ENCODE assay signal across 18 mouse cellular contexts in genomic region chr9:63182306-63182960, GRCm38 (mm10). TPM values are rescaled to one million over a fixed set of nuclear protein-coding genes. Genes with fewer than 3 reads are reported as not detected.
DNase-seq lines count a peak whose midpoint lies in the region; ATAC-seq and TF ChIP-seq lines count a peak whose summit lies in the region.
"Had no signal": no experiment of that assay in that cellular context is flagged by ENCODE, and none has a peak within 500 bp of the region (broad histone marks: within the 10 kb centered on the region; RNA-seq: fewer than 3 reads in every experiment).

No protein-coding gene starts in this region.

- H3K4me3 ChIP-seq in midbrain, embryonic 10.5 days, result peak overlapping the region; percentile 14; the same call in 1 of the 2 replicates
- no peak overlapping the region for H3K4me3 ChIP-seq in midbrain, embryonic 16.5 days (ENCODE audit: low read depth, low read length)
- H3K4me3 ChIP-seq in embryonic facial prominence, embryonic 14.5 days (ENCODE audit: low read depth, low read length), result no peak overlapping the region
- H3K4me3 ChIP-seq in forebrain, postnatal 0 days (ENCODE audit: low read depth, low read length), result no peak overlapping the region
- no peak overlapping the region for H3K4me3 ChIP-seq in neural tube, embryonic 13.5 days
- H3K4me3 ChIP-seq: embryonic facial prominence, embryonic 12.5 days; heart, adult 2 months; intestine, embryonic 15.5 days; limb, embryonic 12.5 days had no signal

- H3K27me3 ChIP-seq in midbrain, embryonic 10.5 days (ENCODE audit: low read depth, poor library complexity, severe bottlenecking), result peaks cover 94% of the 10 kb centered on the region
- H3K27me3 ChIP-seq in midbrain, embryonic 16.5 days (ENCODE audit: control insufficient read depth, insufficient read depth, low read depth, low read length), result peaks cover 9% of the 10 kb centered on the region
- no peaks in the 10 kb centered on the region for H3K27me3 ChIP-seq in embryonic facial prominence, embryonic 14.5 days (replicated peaks; ENCODE audit: control insufficient read depth, insufficient read depth, low read length)
- H3K27me3 ChIP-seq in forebrain, postnatal 0 days (ENCODE audit: insufficient read depth, low read length), result no peaks in the 10 kb centered on the region; the same call in 1 of the 2 replicates
- 0 out of 2 replicates have a peak, but pooled peaks cover 4% of the 10 kb centered on the region for H3K27me3 ChIP-seq in neural tube, embryonic 13.5 days
- H3K27me3 ChIP-seq: intestine, embryonic 15.5 days had no signal

- H3K36me3 ChIP-seq in midbrain, embryonic 10.5 days, result peaks cover 10% of the 10 kb centered on the region
- H3K36me3 ChIP-seq in midbrain, embryonic 16.5 days (ENCODE audit: control insufficient read depth, insufficient read depth, low read length), result no peaks in the 10 kb centered on the region
- peaks cover 22% of the 10 kb centered on the region; the same call in 1 of the 2 replicates for H3K36me3 ChIP-seq in embryonic facial prominence, embryonic 14.5 days (ENCODE audit: control insufficient read depth, insufficient read depth, low read length)
- H3K36me3 ChIP-seq in forebrain, postnatal 0 days (ENCODE audit: insufficient read depth), result 0 out of 2 replicates have a peak, but pooled peaks cover 5% of the 10 kb centered on the region
- 0 out of 2 replicates have a peak, but pooled peaks cover 6% of the 10 kb centered on the region for H3K36me3 ChIP-seq in neural tube, embryonic 13.5 days
- H3K36me3 ChIP-seq: intestine, embryonic 15.5 days had no signal

- H3K27ac ChIP-seq in midbrain, embryonic 10.5 days (replicated peaks), result peak overlapping the region; percentile 73
- no peak overlapping the region for H3K27ac ChIP-seq in midbrain, embryonic 16.5 days (ENCODE audit: low read length)
- no peak overlapping the region for H3K27ac ChIP-seq in embryonic facial prominence, embryonic 14.5 days (replicated peaks; ENCODE audit: low read depth, low read length)
- H3K27ac ChIP-seq in forebrain, postnatal 0 days (ENCODE audit: low read depth, low read length), result no peak overlapping the region
- H3K27ac ChIP-seq in neural tube, embryonic 13.5 days (replicated peaks), result peak overlapping the region; percentile 52
- H3K27ac ChIP-seq: embryonic facial prominence, embryonic 12.5 days; heart, adult 2 months; intestine, embryonic 15.5 days had no signal

- WGBS in midbrain, embryonic 10.5 days, result 9% methylated on average over 14 of the region's 14 CpGs
- 10% methylated on average over 14 of the region's 14 CpGs for WGBS in midbrain, embryonic 16.5 days
- WGBS in embryonic facial prominence, embryonic 14.5 days, result 35% methylated on average over 14 of the region's 14 CpGs
- WGBS in forebrain, postnatal 0 days, result 16% methylated on average over 14 of the region's 14 CpGs
- WGBS in neural tube, embryonic 13.5 days, result 18% methylated on average over 14 of the region's 14 CpGs

- H3K4me1 ChIP-seq in midbrain, embryonic 10.5 days, result peaks cover 59% of the 10 kb centered on the region
- peaks cover 25% of the 10 kb centered on the region for H3K4me1 ChIP-seq in midbrain, embryonic 16.5 days (ENCODE audit: control insufficient read depth, insufficient read depth, low read length)
- H3K4me1 ChIP-seq in embryonic facial prominence, embryonic 14.5 days (ENCODE audit: control insufficient read depth, insufficient read depth, low read length), result peaks cover 11% of the 10 kb centered on the region; the same call in 1 of the 2 replicates
- 0 out of 2 replicates have a peak, but pooled peaks cover 6% of the 10 kb centered on the region for H3K4me1 ChIP-seq in forebrain, postnatal 0 days (ENCODE audit: insufficient read depth)
- H3K4me1 ChIP-seq in neural tube, embryonic 13.5 days (replicated peaks), result peaks cover 64% of the 10 kb centered on the region

- H3K9ac ChIP-seq in midbrain, embryonic 16.5 days (ENCODE audit: low read depth, low read length), result no peak overlapping the region
- no peak overlapping the region for H3K9ac ChIP-seq in embryonic facial prominence, embryonic 14.5 days (ENCODE audit: low read depth, low read length)
- no peak overlapping the region for H3K9ac ChIP-seq in forebrain, postnatal 0 days
- H3K9ac ChIP-seq in neural tube, embryonic 13.5 days, result peak overlapping the region; percentile 17; the same call in 1 of the 2 replicates
- H3K9ac ChIP-seq: embryonic facial prominence, embryonic 12.5 days; intestine, embryonic 15.5 days; limb, embryonic 12.5 days had no signal

- H3K4me2 ChIP-seq in midbrain, embryonic 16.5 days (ENCODE audit: low read length), result no peak overlapping the region
- no peak overlapping the region for H3K4me2 ChIP-seq in embryonic facial prominence, embryonic 14.5 days (ENCODE audit: low read depth, low read length)
- no peak overlapping the region for H3K4me2 ChIP-seq in forebrain, postnatal 0 days (ENCODE audit: low read depth)
- 0 out of 2 replicates have a peak overlapping the region, but pooled peaks have one; percentile 4 for H3K4me2 ChIP-seq in neural tube, embryonic 13.5 days
- H3K4me2 ChIP-seq: embryonic facial prominence, embryonic 12.5 days; intestine, embryonic 15.5 days; limb, embryonic 12.5 days had no signal

- peak; percentile 63 for DNase-seq in midbrain, embryonic 10.5 days (ENCODE audit: low spot score)
- DNase-seq in embryonic facial prominence, embryonic 14.5 days (ENCODE audit: low spot score), result peak; percentile 61
- DNase-seq in forebrain, postnatal 0 days, result peak; percentile 49
- no peak for DNase-seq in spleen, adult 12 weeks (ENCODE audit: low spot score)
- DNase-seq in adrenal gland, adult (ENCODE audit: inconsistent age in 2 of 2, low spot score in 1 of 2), result no peak
- no peak for DNase-seq in layer of hippocampus, adult 9-11 months
- DNase-seq: adrenal gland, postnatal 25 days; cerebellum, adult 18-20 months; heart, adult 2 months; kidney, postnatal 4 days; lung, adult 2 months; thymus, adult 18-20 months had no signal

- TF ChIP-seq CTCF in forebrain, postnatal 0 days (IDR thresholded peaks at IDR 0.05; ENCODE audit: low read depth), result no peak

- H3K9me3 ChIP-seq in midbrain, embryonic 10.5 days (replicated peaks), result no peaks in the 10 kb centered on the region
- H3K9me3 ChIP-seq in midbrain, embryonic 16.5 days (replicated peaks; ENCODE audit: control insufficient read depth, low read length, poor library complexity, severe bottlenecking), result no peaks in the 10 kb centered on the region
- H3K9me3 ChIP-seq in embryonic facial prominence, embryonic 14.5 days (ENCODE audit: control insufficient read depth, low read length), result no peaks in the 10 kb centered on the region
- H3K9me3 ChIP-seq in forebrain, postnatal 0 days (ENCODE audit: low read length), result no peaks in the 10 kb centered on the region
- no peaks in the 10 kb centered on the region for H3K9me3 ChIP-seq in neural tube, embryonic 13.5 days
- H3K9me3 ChIP-seq: embryonic facial prominence, embryonic 12.5 days; intestine, embryonic 15.5 days; limb, embryonic 12.5 days had no signal

- ATAC-seq in midbrain, embryonic 16.5 days, result no peak
- no peak for ATAC-seq in embryonic facial prominence, embryonic 14.5 days (ENCODE audit: low read depth)
- peak; percentile 48; the same call in 1 of the 2 replicates for ATAC-seq in forebrain, postnatal 0 days
- ATAC-seq in neural tube, embryonic 13.5 days (ENCODE audit: low read depth), result no peak
- ATAC-seq: intestine, embryonic 15.5 days had no signal

RNA-seq across cellular contexts. Expression of gene Skor1, which starts 33.7 kb away (rescaled TPM):
- polyA plus RNA-seq in midbrain, embryonic 10.5 days (2016; fragmentation: Nextera tagmentation; extraction: Ambion mirVana), result 0.12 TPM in 1 of 2 replicates, not detected in the other
- 0.54 and 0.75 TPM in 2 replicates for polyA plus RNA-seq in midbrain, embryonic 16.5 days (2015; fragmentation: Nextera tagmentation; extraction: Ambion mirVana)
- polyA plus RNA-seq in embryonic facial prominence, embryonic 14.5 days (2014; fragmentation: Nextera tagmentation; extraction: Ambion mirVana), result 0.04 TPM in 1 of 2 replicates, not detected in the other
- 0.69 and 1.0 TPM in 2 replicates for total RNA-seq in forebrain, postnatal 0 days (2014; rRNA removed)
- polyA plus RNA-seq in forebrain, postnatal 0 days (2015; fragmentation: Nextera tagmentation; extraction: Ambion mirVana), result 0.30 and 0.35 TPM in 2 replicates
- 25.4 and 27.9 TPM in 2 replicates for polyA plus RNA-seq in neural tube, embryonic 13.5 days (2015; fragmentation: Nextera tagmentation; extraction: Ambion mirVana)
- total RNA-seq: megakaryocyte-erythroid progenitor cell, adult 5-6 weeks had no signal
- polyA plus RNA-seq: intestine, embryonic 15.5 days had no signal

Comparison
In these comparisons a context has a peak if more than half of its experiments do, and no peak if none do; other contexts are left out.
1. H3K27ac ChIP-seq: peak in midbrain, embryonic 10.5 days (single experiment) and neural tube, embryonic 13.5 days (single experiment); none in midbrain, embryonic 16.5 days (single experiment), embryonic facial prominence, embryonic 14.5 days (single experiment) and forebrain, postnatal 0 days (single experiment).
2. DNase-seq: peak in midbrain, embryonic 10.5 days (single experiment), embryonic facial prominence, embryonic 14.5 days (single experiment) and forebrain, postnatal 0 days (single experiment); none in spleen, adult 12 weeks (single experiment), adrenal gland, adult (0 of 2) and layer of hippocampus, adult 9-11 months (single experiment).
3. RNA of gene Skor1, which starts 33.7 kb away (polyA plus RNA-seq): 25.4 to 27.9 TPM in neural tube, embryonic 13.5 days; 0.54 to 0.75 TPM in midbrain, embryonic 16.5 days, 0.30 to 0.35 TPM in forebrain, postnatal 0 days, 0.12 TPM in midbrain, embryonic 10.5 days and 0.04 TPM in embryonic facial prominence, embryonic 14.5 days; every median in the first group is over 10 times any median in the second.